Mouse (Mus musculus) liver, postnatal 0 days (tissue): ENCODE measurements at regions not wholly inside any gene's neighbourhood (a gene's known extent, or its start where the extent isn't known, plus 50 kb on each side); places are given as distances from the start of the nearest gene placed in this dataset.

Experiments used
- CTCF ChIP-seq: sonication (generic); IDR thresholded peaks from 2 replicates; pipeline ENCODE4 v1.5.1; 2016; ENCODE audit warnings: antibody characterized with exemption, low read depth
- EP300 ChIP-seq: IDR thresholded peaks from 2 replicates; pipeline ENCODE4 v1.6.1; 2016; ENCODE audit warnings: antibody characterized with exemption, low read depth, mild to moderate bottlenecking

GRCm38 (mm10) chr5:101051591-101051990, 206.1 kb downstream of the Gpat3 start:
- TF ChIP-seq CTCF (no peak), EP300 (no peak)
